Mouse (Mus musculus) cerebellum, adult 9-10 months (tissue): ENCODE results near the gene Wdr1.
A peak's percentile ranks its signal among the peaks of the same experiment; 100 is the strongest.

Experiments used
- DNase-seq: peaks from one replicate; pipeline ENCODE4 v3.0.0; 2022

Wdr1 gene

DNA sequence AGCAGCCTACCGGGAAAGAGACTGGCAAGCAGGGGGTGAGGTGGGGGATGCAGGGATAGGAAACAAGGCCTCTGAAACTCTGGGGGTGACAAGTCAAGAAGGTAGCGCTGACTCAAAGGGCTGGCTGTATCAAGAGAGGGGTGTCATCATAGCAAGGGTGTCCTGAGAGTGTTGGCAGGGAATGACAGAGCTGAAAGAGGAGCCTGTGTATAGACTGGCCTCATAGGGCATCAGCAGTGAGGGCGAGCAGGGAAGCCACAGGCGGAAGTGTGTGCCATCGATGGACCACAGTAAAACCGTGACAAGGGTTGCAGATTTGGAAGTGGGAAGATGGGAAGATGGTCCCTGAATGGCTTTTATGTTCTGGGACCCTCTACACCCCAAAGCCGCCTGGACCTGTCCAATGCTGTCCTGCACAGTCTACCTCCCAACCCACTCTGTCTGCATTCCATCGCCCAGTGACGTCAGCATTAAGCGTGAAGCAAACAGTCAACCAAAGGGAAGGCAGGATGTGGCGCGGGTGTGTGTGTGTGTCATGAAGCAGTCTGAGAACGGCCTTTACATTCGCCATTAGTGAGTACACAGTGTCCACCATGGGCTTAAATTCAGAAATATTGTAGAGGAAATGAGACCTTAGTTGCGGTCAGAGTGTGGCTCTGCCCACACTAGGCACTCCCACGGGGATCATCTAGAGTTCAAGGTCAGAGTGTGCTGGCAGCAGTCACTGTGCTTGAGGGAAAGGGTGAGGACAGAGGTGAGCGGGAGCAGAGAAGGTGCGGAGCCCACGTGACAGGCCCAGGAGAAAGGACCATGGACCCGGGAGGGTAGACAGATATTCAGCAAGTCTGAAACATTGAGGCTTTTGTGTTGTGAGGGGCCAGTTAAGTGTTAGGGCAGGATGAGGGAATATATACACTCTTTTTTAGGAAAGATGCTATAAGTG is 74.1 kb downstream of the Wdr1 start:
- no peak for DNase-seq

DNA sequence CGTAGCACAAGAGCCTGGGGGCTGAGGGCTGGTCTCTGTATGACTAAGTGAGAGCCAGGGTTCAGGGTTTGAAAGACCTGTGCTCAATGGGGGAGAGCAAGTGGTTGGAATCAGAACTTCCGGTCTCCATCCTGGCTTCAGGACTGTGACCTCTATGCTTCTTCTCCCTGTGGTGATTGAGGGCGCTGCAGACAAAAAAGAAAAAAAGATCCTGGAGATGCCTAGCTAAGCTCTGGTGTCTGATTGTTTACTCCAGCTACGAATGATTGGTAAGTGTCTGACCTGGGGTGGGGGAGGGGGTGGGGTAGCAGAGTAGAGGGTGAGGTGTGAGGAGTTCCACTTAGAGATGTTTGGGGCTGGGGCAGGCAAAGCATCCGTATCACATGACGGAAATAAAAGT is 75.0 kb downstream of the Wdr1 start:
- no peak for DNase-seq

DNA sequence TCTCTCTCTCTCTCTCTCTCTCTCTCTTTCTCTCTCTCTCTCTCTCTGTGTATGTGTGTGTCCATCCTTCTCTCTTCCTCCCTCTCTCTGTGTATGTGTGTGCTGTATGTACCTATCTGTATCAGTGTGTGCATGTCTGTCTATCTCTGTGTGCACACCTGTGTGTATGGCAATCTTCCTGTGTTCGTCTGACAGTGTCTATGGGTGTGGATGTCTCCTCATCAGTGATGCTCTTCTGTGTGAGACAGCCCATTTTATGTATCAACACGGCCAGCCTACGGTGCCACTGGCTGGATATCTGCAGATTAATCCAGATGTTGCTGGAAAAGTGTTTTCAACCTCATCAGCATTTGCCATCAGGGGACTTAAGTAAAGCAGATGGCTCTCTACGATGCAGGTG is 75.8 kb downstream of the Wdr1 start:
- no peak for DNase-seq

DNA sequence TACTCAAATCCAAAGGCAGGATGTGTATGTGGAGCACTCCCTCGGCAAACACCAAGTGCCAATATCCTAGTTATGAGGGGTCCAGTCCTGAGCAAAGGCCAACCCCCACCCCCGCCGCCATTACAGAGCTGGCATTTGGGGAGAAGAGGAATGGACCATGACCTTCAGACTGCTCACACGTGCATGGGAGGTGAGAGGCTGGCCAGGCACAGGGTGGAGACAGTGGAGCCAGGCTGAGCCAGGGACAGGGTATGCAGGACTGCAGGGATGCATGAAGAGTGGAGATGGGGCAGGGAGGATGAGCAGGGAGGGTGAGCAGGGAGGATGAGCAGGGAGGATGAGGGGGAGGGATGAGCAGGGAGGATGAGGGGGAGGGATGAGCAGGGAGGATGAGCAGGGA is 77.1 kb downstream of the Wdr1 start:
- no peak for DNase-seq

DNA sequence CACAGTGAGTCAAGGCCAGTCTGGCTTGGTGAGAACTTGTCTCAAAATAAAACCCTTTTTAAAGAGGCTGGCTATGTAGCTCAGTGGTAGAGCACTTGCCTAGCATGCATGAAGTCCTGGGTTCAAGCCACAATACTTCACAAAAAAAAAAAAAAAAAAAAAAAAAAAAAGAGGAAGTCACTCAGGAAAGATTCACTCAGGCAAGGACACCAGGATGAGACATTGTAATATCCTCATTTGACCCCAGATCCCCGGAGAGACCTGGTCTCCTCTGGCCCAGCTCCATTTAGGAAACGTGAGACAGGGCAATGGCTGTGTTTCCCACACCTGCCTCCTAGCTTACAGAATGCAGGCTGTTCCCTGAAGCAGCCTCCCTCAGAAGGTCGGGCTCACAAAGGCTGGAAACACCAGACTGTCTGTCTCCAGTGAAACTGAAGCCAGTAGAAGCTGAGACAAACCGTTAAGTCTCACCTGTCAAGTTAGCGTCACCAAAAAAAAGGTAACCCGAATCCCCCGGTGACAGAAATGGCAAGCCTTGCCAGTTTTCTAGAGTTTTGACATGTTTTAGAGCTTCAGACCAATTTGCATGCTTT is 79.4 kb downstream of the Wdr1 start:
- DNase-seq, result no peak

DNA sequence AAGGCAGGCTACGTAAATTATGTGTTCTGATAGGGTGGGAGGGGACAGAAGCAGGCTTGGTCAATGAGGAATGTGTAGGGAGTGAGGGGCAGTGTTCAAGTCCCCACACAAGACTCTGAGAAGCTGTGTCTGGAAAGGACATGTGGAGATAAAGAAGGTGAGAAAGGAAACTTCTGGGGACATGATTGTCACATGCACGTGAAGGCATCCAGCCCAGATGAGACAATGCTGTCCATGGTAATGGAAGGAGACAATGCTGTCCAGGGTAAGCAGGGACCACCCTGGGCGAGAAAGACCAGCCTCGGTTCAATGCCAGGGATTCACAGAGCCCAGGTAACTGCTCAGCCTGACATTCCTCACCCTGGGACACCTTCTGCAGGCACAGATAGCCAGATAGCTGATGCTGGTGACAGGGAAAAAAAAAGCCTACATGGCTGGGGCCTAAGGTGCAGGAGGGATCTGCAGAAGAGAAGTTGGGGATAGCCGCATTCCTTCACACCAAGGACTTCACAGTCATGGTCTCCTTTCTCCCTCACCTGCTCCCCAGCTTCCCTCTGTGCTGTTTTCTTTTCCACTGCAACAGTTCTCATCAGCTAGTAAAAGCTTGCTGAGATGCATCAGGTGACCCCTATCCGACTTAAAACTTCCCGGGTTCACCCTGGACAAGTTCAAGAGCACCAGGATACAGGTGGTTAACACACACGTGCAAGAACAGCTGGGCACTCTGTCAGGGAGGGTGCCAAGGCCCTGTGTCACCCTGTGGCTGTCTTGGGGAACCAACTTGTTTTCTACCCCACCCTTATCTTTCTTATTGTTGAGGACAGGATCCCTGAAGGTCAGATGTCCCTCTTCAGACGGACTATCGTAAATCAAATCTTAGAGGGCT is 82.0 kb downstream of the Wdr1 start:
- DNase-seq, result peak; percentile 26

DNA sequence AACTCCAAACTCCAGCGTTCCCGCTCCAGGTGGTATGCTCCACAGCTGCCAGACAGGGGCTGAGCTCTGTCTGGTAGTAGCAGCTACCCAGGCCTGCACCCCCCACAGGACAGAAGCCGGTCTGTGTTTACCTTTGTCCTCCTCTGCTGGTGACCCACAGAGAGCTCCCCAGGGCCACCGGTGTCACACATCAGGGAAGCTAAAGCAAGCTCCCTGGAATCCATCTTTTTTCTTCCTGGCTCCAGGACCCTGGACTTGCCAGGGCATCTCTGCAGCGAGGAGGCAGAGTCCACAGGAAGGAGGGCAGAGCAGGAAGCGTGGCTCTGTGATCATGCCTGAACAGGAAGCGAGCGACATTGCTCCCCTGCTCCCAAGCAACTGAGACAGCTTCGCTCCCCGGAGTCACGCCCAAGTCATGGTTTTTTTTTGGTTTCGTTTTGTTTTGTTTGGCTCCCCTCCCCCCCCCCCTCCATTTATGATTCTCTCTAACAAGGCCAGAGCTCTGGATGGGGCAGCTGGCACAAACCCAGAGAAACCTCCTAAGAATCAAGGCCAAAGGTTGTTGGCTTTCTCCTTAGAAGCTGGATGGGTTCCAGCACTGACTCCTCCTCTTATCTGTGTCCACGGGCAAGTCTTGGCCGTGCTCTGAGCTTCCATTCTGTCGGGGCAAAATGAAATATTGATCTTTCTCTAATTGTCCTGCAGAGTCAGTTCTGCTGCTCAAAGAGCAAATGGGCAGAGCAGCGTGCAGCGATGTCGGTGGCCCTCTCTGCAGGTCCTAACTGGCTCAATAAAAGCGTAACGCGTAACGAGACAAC is 82.9 kb downstream of the Wdr1 start:
- peak; percentile 71 for DNase-seq

DNA sequence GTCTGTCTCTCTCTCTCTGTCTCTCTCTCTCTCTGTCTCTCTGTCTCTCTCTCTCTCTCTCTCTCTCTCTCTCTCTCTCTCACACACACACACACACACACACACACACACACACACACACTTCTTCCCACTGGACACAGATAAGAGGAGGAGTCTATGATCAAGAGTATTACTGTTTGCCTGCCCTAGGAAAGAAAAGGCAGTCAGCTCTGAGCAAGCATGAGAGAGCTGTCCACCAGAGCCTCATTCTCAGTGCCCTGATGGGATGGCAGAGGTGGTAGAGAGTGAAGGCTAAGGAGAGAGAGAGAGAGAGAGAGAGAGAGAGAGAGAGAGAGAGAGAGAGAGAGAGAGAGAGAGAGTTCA is 83.5 kb downstream of the Wdr1 start:
- peak; percentile 27 for DNase-seq

DNA sequence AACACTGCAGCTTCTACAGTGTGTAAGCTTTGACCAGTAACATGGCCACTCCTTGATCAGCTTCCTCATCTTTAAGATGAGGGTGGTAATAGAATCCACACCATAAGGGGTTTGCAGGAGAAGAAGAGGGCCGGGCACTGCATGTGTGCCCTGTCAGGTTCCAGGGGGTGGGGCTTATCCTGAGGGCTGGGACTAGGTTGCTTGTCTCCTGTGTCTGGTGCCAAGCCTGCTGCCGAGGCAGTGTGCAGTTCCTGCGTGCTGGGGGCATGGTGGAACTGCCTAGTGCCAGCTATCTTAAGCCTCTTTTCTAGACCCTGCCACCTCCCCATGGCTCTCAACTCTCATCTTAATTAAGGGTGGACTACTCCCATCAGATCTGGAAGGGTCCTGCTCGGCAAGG is 84.0 kb downstream of the Wdr1 start:
- DNase-seq, result peak; percentile 81

DNA sequence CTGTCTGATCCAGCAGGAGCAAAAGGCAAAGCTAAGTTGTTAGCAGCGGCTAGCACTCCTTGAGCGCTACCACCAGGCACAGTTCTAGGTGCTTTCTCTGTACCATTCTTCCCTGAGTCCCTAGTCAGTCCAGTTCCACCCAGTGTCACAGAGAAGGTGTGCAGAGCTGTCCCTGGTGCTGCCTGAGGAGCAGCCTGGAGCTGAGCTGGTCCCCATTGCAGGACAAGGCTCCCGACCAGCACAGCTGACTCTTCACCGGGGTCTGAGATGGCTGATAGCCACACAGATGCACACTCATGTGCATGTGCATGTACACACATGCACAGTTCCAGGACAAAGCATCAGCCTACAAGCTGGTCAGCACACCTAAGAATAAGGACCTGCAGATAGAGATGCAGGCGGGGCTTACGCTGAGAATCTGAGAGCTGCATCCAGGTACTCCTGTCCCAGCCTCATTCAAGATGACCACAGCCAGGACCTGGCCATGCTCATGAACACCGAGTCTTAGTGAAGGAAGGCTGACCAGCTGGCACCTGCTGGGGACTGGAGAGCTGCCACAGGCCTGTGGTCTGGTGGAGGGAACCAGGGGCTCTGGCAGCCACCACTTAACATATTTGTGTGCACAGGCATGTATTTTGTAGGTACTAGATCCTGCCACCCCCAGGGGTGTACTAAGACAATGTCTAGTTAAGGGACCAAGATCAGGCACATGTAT is 85.1 kb downstream of the Wdr1 start:
- peak; percentile 86 for DNase-seq

DNA sequence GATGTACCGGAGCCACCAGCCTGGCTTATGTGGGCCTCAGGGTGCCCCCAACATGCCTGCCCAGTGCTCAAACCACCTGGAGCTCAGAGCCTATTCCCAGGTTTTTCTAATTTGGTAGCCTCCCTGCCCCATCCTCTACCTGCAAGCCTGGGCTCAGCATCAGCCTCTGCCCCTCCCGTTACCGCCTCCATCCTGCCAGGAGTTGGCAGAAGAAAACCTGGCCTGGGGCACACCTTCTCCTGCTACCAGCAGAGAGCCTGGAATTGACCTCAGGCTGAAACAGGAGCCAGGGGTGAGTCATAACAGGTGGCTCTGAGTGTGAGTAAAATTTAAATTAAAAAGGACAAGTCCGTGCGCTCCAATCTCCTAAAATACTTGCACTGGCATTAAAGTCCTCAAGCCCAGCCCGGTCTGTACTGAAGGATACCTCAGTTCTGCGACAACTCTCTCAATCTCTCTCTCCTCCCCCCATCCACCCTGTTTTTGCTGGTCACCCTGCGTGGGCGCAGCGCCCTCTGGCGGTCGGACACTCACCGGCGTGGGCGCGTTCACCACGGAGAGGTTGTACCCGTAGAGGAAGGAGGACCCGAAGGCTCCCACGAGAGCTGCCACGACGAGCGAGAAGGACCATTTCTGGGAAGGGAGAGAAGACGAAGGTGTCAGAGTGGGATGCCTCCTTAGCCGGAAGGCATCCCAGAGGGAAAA is 86.0 kb downstream of the Wdr1 start:
- peak; percentile 84 for DNase-seq
